Mouse (Mus musculus): ENCODE measurements at regions not wholly inside any gene's neighbourhood (a gene's known extent, or its start where the extent isn't known, plus 50 kb on each side); places are given as distances from the start of the nearest gene placed in this dataset.

GRCm38 (mm10) chr10:25857954-25858616 is 220.0 kb upstream of the Gm9767 start:
- H3K4me1 ChIP-seq (ENCODE audit: control insufficient read depth, insufficient read depth, insufficient read length, low read length): no peaks in the 10 kb centered on the region
- H3K27ac ChIP-seq (replicated peaks; ENCODE audit: low read depth, low read length): no peak overlapping the region
- no peak overlapping the region for H3K4me3 ChIP-seq (ENCODE audit: insufficient read depth, low read depth, low read length)

GRCm38 (mm10) chr10:25844348-25844747 is 233.7 kb upstream of the Gm9767 start:
- no peaks in the 10 kb centered on the region for H3K4me1 ChIP-seq (ENCODE audit: control insufficient read depth, insufficient read depth, insufficient read length, low read length)
- no peak overlapping the region for H3K4me3 ChIP-seq (ENCODE audit: insufficient read depth, low read depth, low read length)
- H3K27ac ChIP-seq (replicated peaks; ENCODE audit: low read depth, low read length): no peak overlapping the region

- Histone ChIP-seq H3K27ac (replicated peaks; ENCODE audit: low read depth, low read length) (no peak overlapping the region), H3K4me3 (ENCODE audit: insufficient read depth, low read depth, low read length) (no peak overlapping the region), H3K4me1 (ENCODE audit: control insufficient read depth, insufficient read depth, insufficient read length, low read length) (no peaks in the 10 kb centered on the region)
Observed at GRCm38 (mm10) chr10:25829275-25829674, 248.8 kb upstream of the Gm9767 start.

- no peak overlapping the region for H3K27ac ChIP-seq (replicated peaks; ENCODE audit: low read depth, low read length)
- H3K4me1 ChIP-seq (ENCODE audit: control insufficient read depth, insufficient read depth, insufficient read length, low read length): no peaks in the 10 kb centered on the region
- H3K4me3 ChIP-seq (ENCODE audit: insufficient read depth, low read depth, low read length): no peak overlapping the region
Observed at GRCm38 (mm10) chr10:25804223-25804622, 268.2 kb upstream of the Smlr1 start.

GRCm38 (mm10) chr10:25801499-25801898 is 265.4 kb upstream of the Smlr1 start:
- H3K4me3 ChIP-seq (ENCODE audit: insufficient read depth, low read depth, low read length): no peak overlapping the region
- no peaks in the 10 kb centered on the region for H3K4me1 ChIP-seq (ENCODE audit: control insufficient read depth, insufficient read depth, insufficient read length, low read length)
- no peak overlapping the region for H3K27ac ChIP-seq (replicated peaks; ENCODE audit: low read depth, low read length)

GRCm38 (mm10) chr10:25798881-25799280 is 262.8 kb upstream of the Smlr1 start:
- no peak overlapping the region for H3K4me3 ChIP-seq (ENCODE audit: insufficient read depth, low read depth, low read length)
- H3K27ac ChIP-seq (replicated peaks; ENCODE audit: low read depth, low read length): no peak overlapping the region
- no peaks in the 10 kb centered on the region for H3K4me1 ChIP-seq (ENCODE audit: control insufficient read depth, insufficient read depth, insufficient read length, low read length)

- H3K4me3 ChIP-seq (ENCODE audit: insufficient read depth, low read depth, low read length): no peak overlapping the region
- no peaks in the 10 kb centered on the region for H3K4me1 ChIP-seq (ENCODE audit: control insufficient read depth, insufficient read depth, insufficient read length, low read length)
- no peak overlapping the region; the same call in 1 of the 2 replicates for H3K27ac ChIP-seq (replicated peaks; ENCODE audit: low read depth, low read length)
Observed at GRCm38 (mm10) chr10:25790363-25790821, 254.3 kb upstream of the Smlr1 start.

- Histone ChIP-seq H3K4me3 (ENCODE audit: insufficient read depth, low read depth, low read length) (no peak overlapping the region), H3K27ac (replicated peaks; ENCODE audit: low read depth, low read length) (no peak overlapping the region), H3K4me1 (ENCODE audit: control insufficient read depth, insufficient read depth, insufficient read length, low read length) (no peaks in the 10 kb centered on the region)
Observed at GRCm38 (mm10) chr10:25788660-25789059, 252.6 kb upstream of the Smlr1 start.

- Histone ChIP-seq H3K27ac (replicated peaks; ENCODE audit: low read depth, low read length) (no peak overlapping the region), H3K4me3 (ENCODE audit: insufficient read depth, low read depth, low read length) (no peak overlapping the region)
Observed at GRCm38 (mm10) chr10:25788004-25788403, 251.9 kb upstream of the Smlr1 start.

GRCm38 (mm10) chr10:25783861-25784260 is 247.8 kb upstream of the Smlr1 start:
- H3K4me3 ChIP-seq (ENCODE audit: insufficient read depth, low read depth, low read length): no peak overlapping the region
- H3K4me1 ChIP-seq (ENCODE audit: control insufficient read depth, insufficient read depth, insufficient read length, low read length): no peaks in the 10 kb centered on the region

More at GRCm38 (mm10) chr10:25788004-25788403, 251.9 kb upstream of the Smlr1 start:
- H3K4me1 ChIP-seq (ENCODE audit: control insufficient read depth, insufficient read depth, insufficient read length, low read length): no peaks in the 10 kb centered on the region

GRCm38 (mm10) chr10:25779476-25779875 is 243.4 kb upstream of the Smlr1 start:
- Histone ChIP-seq H3K4me1 (ENCODE audit: control insufficient read depth, insufficient read depth, insufficient read length, low read length) (no peaks in the 10 kb centered on the region), H3K4me3 (ENCODE audit: insufficient read depth, low read depth, low read length) (no peak overlapping the region), H3K27ac (replicated peaks; ENCODE audit: low read depth, low read length) (no peak overlapping the region)

More at GRCm38 (mm10) chr10:25783861-25784260, 247.8 kb upstream of the Smlr1 start:
- no peak overlapping the region for H3K27ac ChIP-seq (replicated peaks; ENCODE audit: low read depth, low read length)

- H3K4me3 ChIP-seq (ENCODE audit: insufficient read depth, low read depth, low read length): no peak overlapping the region
- H3K27ac ChIP-seq (replicated peaks; ENCODE audit: low read depth, low read length): no peak overlapping the region
- no peaks in the 10 kb centered on the region for H3K4me1 ChIP-seq (ENCODE audit: control insufficient read depth, insufficient read depth, insufficient read length, low read length)
Observed at GRCm38 (mm10) chr10:25777717-25778116, 241.7 kb upstream of the Smlr1 start.

- Histone ChIP-seq H3K4me1 (ENCODE audit: control insufficient read depth, insufficient read depth, insufficient read length, low read length) (no peaks in the 10 kb centered on the region), H3K27ac (replicated peaks; ENCODE audit: low read depth, low read length) (no peak overlapping the region), H3K4me3 (ENCODE audit: insufficient read depth, low read depth, low read length) (no peak overlapping the region)
Observed at GRCm38 (mm10) chr10:25776697-25777096, 240.6 kb upstream of the Smlr1 start.

GRCm38 (mm10) chr10:25770051-25770450 is 234.0 kb upstream of the Smlr1 start:
- Histone ChIP-seq H3K4me3 (ENCODE audit: insufficient read depth, low read depth, low read length) (no peak overlapping the region), H3K27ac (replicated peaks; ENCODE audit: low read depth, low read length) (no peak overlapping the region), H3K4me1 (ENCODE audit: control insufficient read depth, insufficient read depth, insufficient read length, low read length) (no peaks in the 10 kb centered on the region)

GRCm38 (mm10) chr10:25768456-25768855 is 232.4 kb upstream of the Smlr1 start:
- Histone ChIP-seq H3K4me3 (ENCODE audit: insufficient read depth, low read depth, low read length) (no peak overlapping the region), H3K4me1 (ENCODE audit: control insufficient read depth, insufficient read depth, insufficient read length, low read length) (no peaks in the 10 kb centered on the region), H3K27ac (replicated peaks; ENCODE audit: low read depth, low read length) (no peak overlapping the region)

- H3K4me3 ChIP-seq (ENCODE audit: insufficient read depth, low read depth, low read length): no peak overlapping the region
- no peak overlapping the region for H3K27ac ChIP-seq (replicated peaks; ENCODE audit: low read depth, low read length)
- no peaks in the 10 kb centered on the region for H3K4me1 ChIP-seq (ENCODE audit: control insufficient read depth, insufficient read depth, insufficient read length, low read length)
Observed at GRCm38 (mm10) chr10:25754300-25754699, 218.2 kb upstream of the Smlr1 start.
